Mouse (Mus musculus) liver, postnatal 0 days (tissue): ENCODE data around the gene Pnkp.

Source experiments
- CTCF ChIP-seq: sonication (generic); IDR thresholded peaks from 2 replicates; pipeline ENCODE4 v1.5.1; 2016; ENCODE audit warnings: antibody characterized with exemption, low read depth
- EP300 ChIP-seq: IDR thresholded peaks from 2 replicates; pipeline ENCODE4 v1.6.1; 2016; ENCODE audit warnings: antibody characterized with exemption, low read depth, mild to moderate bottlenecking

GRCm38 (mm10) chr7:44864595-44865542, 7.9 kb downstream of the Pnkp start:
- no peak for TF ChIP-seq EP300
- TF ChIP-seq CTCF = no peak
